Mouse (Mus musculus) stomach, postnatal 0 days (tissue): ENCODE measurements around the gene Rsg1.

Experiments
- CTCF ChIP-seq: IDR thresholded peaks from 2 replicates; pipeline ENCODE4 v1.5.1; 2016; ENCODE audit warnings: antibody characterized with exemption, low read depth, mild to moderate bottlenecking, moderate library complexity
- EP300 ChIP-seq: optimal IDR thresholded peaks from 2 replicates; pipeline ENCODE3; 2016; ENCODE audit warnings: antibody characterized with exemption

- TF ChIP-seq CTCF (0 out of 2 replicates have a peak, but pooled peaks have one; percentile 23), EP300 (no peak)
These were observed 16.1 kb upstream of the Rsg1 start for GRCm38 (mm10) chr4:141197686-141198035.
